Mouse (Mus musculus): ENCODE results near the gene Tinagl1. TPM values are rescaled to one million over a fixed set of nuclear protein-coding genes. Genes with fewer than 3 reads are reported as not detected.

Tinagl1 gene
- polyA plus RNA-seq, 1 experiment from 2014 or later: 26.1 TPM

GRCm38 (mm10) chr4:130198694-130199670 lies 24.1 kb upstream of the Tinagl1 start:
- no peaks in the 10 kb centered on the region for H3K36me3 ChIP-seq (ENCODE audit: control insufficient read depth, insufficient read depth, low read length)
- H3K27me3 ChIP-seq (ENCODE audit: control insufficient read depth, insufficient read depth, low read length): peaks cover 9% of the 10 kb centered on the region
- H3K27ac ChIP-seq (ENCODE audit: low read depth, low read length): no peak overlapping the region
- H3K4me3 ChIP-seq (ENCODE audit: low read length): peak overlapping the region; percentile 29
- peaks cover 7% of the 10 kb centered on the region for H3K4me1 ChIP-seq (ENCODE audit: control insufficient read depth, insufficient read depth, low read length)
- WGBS: 14% methylated on average over 35 of the region's 35 CpGs
- no peaks in the 10 kb centered on the region for H3K9me3 ChIP-seq (ENCODE audit: control insufficient read depth, low read length)
- ATAC-seq (ENCODE audit: low FRiP score, low TSS enrichment): peak; percentile 86
- H3K9ac ChIP-seq (ENCODE audit: low read depth, low read length): peak overlapping the region; percentile 38; the same call in 1 of the 2 replicates
- H3K4me2 ChIP-seq (replicated peaks; ENCODE audit: low read depth, low read length): peak overlapping the region; percentile 62

GRCm38 (mm10) chr4:130196542-130196941 lies 21.6 kb upstream of the Tinagl1 start:
- Histone ChIP-seq H3K27ac (ENCODE audit: low read depth, low read length) (no peak overlapping the region), H3K9me3 (ENCODE audit: control insufficient read depth, low read length) (no peaks in the 10 kb centered on the region), H3K36me3 (ENCODE audit: control insufficient read depth, insufficient read depth, low read length) (no peaks in the 10 kb centered on the region), H3K4me2 (replicated peaks; ENCODE audit: low read depth, low read length) (no peak overlapping the region), H3K4me1 (ENCODE audit: control insufficient read depth, insufficient read depth, low read length) (peaks cover 7% of the 10 kb centered on the region), H3K27me3 (ENCODE audit: control insufficient read depth, insufficient read depth, low read length) (peaks cover 9% of the 10 kb centered on the region), H3K9ac (ENCODE audit: low read depth, low read length) (no peak overlapping the region), H3K4me3 (ENCODE audit: low read length) (no peak overlapping the region)
- no peak for ATAC-seq (ENCODE audit: low FRiP score, low TSS enrichment)
- WGBS: 66% methylated on average over 8 of the region's 8 CpGs

DNA sequence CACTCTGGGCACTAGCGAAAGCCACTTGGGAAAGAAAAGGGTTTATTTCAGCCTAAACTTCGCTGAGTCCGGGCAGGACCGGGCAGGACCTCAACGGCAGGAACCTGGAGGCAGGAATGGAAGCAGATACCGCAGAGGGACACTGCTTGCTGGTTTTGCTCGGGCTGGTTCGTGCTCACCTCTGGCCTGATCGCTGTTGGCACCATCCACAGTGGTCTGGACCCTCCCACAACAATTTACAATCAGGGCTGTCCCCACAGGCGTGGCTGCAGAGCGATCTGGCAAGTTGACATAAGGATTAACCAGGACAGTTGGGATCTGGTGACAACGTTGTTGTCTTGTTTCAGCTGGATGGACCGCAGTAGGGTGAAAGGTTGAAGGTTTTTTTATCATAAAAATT lies 21.0 kb upstream of the Tinagl1 start:
- H3K9me3 ChIP-seq (ENCODE audit: control insufficient read depth, low read length): no peaks in the 10 kb centered on the region
- H3K9ac ChIP-seq (ENCODE audit: low read depth, low read length): no peak overlapping the region
- WGBS: 70% methylated on average over 13 of the region's 13 CpGs
- H3K4me2 ChIP-seq (replicated peaks; ENCODE audit: low read depth, low read length): no peak overlapping the region
- peaks cover 7% of the 10 kb centered on the region for H3K4me1 ChIP-seq (ENCODE audit: control insufficient read depth, insufficient read depth, low read length)
- peaks cover 9% of the 10 kb centered on the region for H3K27me3 ChIP-seq (ENCODE audit: control insufficient read depth, insufficient read depth, low read length)
- H3K36me3 ChIP-seq (ENCODE audit: control insufficient read depth, insufficient read depth, low read length): no peaks in the 10 kb centered on the region
- ATAC-seq (ENCODE audit: low FRiP score, low TSS enrichment): no peak
- no peak overlapping the region for H3K27ac ChIP-seq (ENCODE audit: low read depth, low read length)
- no peak overlapping the region for H3K4me3 ChIP-seq (ENCODE audit: low read length)

DNA sequence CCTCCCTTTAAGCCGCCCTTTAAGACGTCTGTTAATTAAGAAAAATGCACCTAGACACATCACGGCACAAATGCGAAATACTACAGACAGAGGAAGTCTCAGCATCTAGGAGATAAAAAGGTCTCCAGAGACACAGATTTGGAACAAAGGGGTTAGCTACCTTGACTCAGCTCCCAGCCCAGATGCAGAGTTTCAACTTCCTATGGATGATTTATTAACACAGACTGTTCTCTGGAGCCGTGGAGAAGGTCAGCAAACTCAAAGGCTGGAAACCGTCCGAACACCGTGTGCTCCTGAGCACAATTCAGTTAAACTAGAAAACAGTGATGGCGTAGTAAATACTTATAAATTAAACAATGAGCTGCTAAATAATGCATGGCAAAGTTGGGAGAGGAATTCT lies 17.3 kb upstream of the Tinagl1 start:
- H3K9ac ChIP-seq (ENCODE audit: low read depth, low read length): no peak overlapping the region
- no peak for ATAC-seq (ENCODE audit: low FRiP score, low TSS enrichment)
- H3K4me2 ChIP-seq (replicated peaks; ENCODE audit: low read depth, low read length): no peak overlapping the region
- H3K27me3 ChIP-seq (ENCODE audit: control insufficient read depth, insufficient read depth, low read length): no peaks in the 10 kb centered on the region
- no peak overlapping the region for H3K27ac ChIP-seq (ENCODE audit: low read depth, low read length)
- WGBS: 14% methylated on average over 9 of the region's 9 CpGs
- no peaks in the 10 kb centered on the region for H3K36me3 ChIP-seq (ENCODE audit: control insufficient read depth, insufficient read depth, low read length)
- H3K4me1 ChIP-seq (ENCODE audit: control insufficient read depth, insufficient read depth, low read length): no peaks in the 10 kb centered on the region
- no peak overlapping the region for H3K4me3 ChIP-seq (ENCODE audit: low read length)
- H3K9me3 ChIP-seq (ENCODE audit: control insufficient read depth, low read length): no peaks in the 10 kb centered on the region

DNA sequence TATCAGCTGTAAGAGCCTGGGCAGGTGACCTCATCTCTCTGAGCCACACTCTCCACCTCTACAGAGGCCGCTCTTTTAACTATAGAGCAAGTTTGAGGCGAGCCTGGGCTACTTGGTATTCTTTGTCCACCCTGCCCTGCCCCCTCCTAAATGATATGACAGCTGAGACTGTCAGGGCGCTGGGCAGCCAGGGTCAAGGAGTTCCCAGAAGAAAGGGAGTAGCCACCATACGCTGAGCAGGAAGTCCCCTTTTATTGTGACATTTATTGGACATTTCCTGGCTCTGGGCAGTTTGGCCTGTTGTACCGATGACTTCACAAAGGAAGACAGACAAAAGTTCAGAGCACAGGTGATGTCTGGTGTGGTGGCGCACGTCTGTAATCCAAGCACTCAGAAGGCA lies 14.7 kb upstream of the Tinagl1 start:
- H3K36me3 ChIP-seq (ENCODE audit: control insufficient read depth, insufficient read depth, low read length): no peaks in the 10 kb centered on the region
- H3K9me3 ChIP-seq (ENCODE audit: control insufficient read depth, low read length): no peaks in the 10 kb centered on the region
- no peak overlapping the region for H3K9ac ChIP-seq (ENCODE audit: low read depth, low read length)
- H3K27ac ChIP-seq (ENCODE audit: low read depth, low read length): no peak overlapping the region
- no peaks in the 10 kb centered on the region for H3K27me3 ChIP-seq (ENCODE audit: control insufficient read depth, insufficient read depth, low read length)
- no peaks in the 10 kb centered on the region for H3K4me1 ChIP-seq (ENCODE audit: control insufficient read depth, insufficient read depth, low read length)
- 52% methylated on average over 7 of the region's 7 CpGs for WGBS
- no peak overlapping the region for H3K4me2 ChIP-seq (replicated peaks; ENCODE audit: low read depth, low read length)
- 0 out of 2 replicates have a peak, but pooled peaks have one; percentile 21 for ATAC-seq (ENCODE audit: low FRiP score, low TSS enrichment)
- H3K4me3 ChIP-seq (ENCODE audit: low read length): no peak overlapping the region

GRCm38 (mm10) chr4:130188806-130189297 lies 13.9 kb upstream of the Tinagl1 start:
- Histone ChIP-seq H3K9ac (ENCODE audit: low read depth, low read length) (no peak overlapping the region), H3K9me3 (ENCODE audit: control insufficient read depth, low read length) (no peaks in the 10 kb centered on the region), H3K36me3 (ENCODE audit: control insufficient read depth, insufficient read depth, low read length) (no peaks in the 10 kb centered on the region), H3K4me1 (ENCODE audit: control insufficient read depth, insufficient read depth, low read length) (no peaks in the 10 kb centered on the region), H3K4me2 (replicated peaks; ENCODE audit: low read depth, low read length) (no peak overlapping the region; the same call in 1 of the 2 replicates), H3K4me3 (ENCODE audit: low read length) (no peak overlapping the region), H3K27me3 (ENCODE audit: control insufficient read depth, insufficient read depth, low read length) (no peaks in the 10 kb centered on the region), H3K27ac (ENCODE audit: low read depth, low read length) (no peak overlapping the region)
- ATAC-seq (ENCODE audit: low FRiP score, low TSS enrichment): peak; percentile 54
- WGBS: 4% methylated on average over 13 of the region's 13 CpGs

DNA sequence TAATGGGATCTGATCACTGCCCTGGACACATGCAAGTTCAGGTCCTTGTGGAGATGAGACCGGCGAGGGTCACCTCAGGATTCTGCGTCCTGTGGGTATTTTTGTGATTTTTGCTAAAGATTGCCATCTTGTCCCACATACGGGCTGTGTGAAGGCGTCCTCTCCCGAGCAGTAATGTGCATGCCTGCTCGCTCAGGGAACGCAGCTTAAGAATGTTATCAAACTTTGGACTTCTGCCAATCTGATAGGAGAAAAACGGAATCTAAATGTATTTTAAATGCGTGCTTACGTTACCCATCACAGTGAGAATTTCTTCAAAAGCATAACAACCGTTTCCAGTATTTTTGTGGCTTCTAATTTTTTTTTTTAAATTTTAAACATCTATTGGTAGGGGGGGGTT lies 12.0 kb upstream of the Tinagl1 start:
- WGBS: 71% methylated on average over 12 of the region's 12 CpGs
- Histone ChIP-seq H3K4me1 (ENCODE audit: control insufficient read depth, insufficient read depth, low read length) (no peaks in the 10 kb centered on the region), H3K9ac (ENCODE audit: low read depth, low read length) (no peak overlapping the region), H3K4me3 (ENCODE audit: low read length) (no peak overlapping the region), H3K4me2 (replicated peaks; ENCODE audit: low read depth, low read length) (no peak overlapping the region), H3K36me3 (ENCODE audit: control insufficient read depth, insufficient read depth, low read length) (no peaks in the 10 kb centered on the region), H3K27me3 (ENCODE audit: control insufficient read depth, insufficient read depth, low read length) (no peaks in the 10 kb centered on the region), H3K27ac (ENCODE audit: low read depth, low read length) (no peak overlapping the region), H3K9me3 (ENCODE audit: control insufficient read depth, low read length) (no peaks in the 10 kb centered on the region)
- ATAC-seq (ENCODE audit: low FRiP score, low TSS enrichment): no peak

- Histone ChIP-seq H3K4me1 (ENCODE audit: control insufficient read depth, insufficient read depth, low read length) (no peaks in the 10 kb centered on the region), H3K27me3 (ENCODE audit: control insufficient read depth, insufficient read depth, low read length) (no peaks in the 10 kb centered on the region), H3K36me3 (ENCODE audit: control insufficient read depth, insufficient read depth, low read length) (no peaks in the 10 kb centered on the region), H3K9me3 (ENCODE audit: control insufficient read depth, low read length) (no peaks in the 10 kb centered on the region), H3K4me3 (ENCODE audit: low read length) (no peak overlapping the region), H3K27ac (ENCODE audit: low read depth, low read length) (no peak overlapping the region), H3K9ac (ENCODE audit: low read depth, low read length) (no peak overlapping the region), H3K4me2 (replicated peaks; ENCODE audit: low read depth, low read length) (no peak overlapping the region)
- 85% methylated on average over 9 of the region's 9 CpGs for WGBS
- no peak for ATAC-seq (ENCODE audit: low FRiP score, low TSS enrichment)
Observed at GRCm38 (mm10) chr4:130186450-130186849, 11.5 kb upstream of the Tinagl1 start.

GRCm38 (mm10) chr4:130183879-130184278 lies 9.0 kb upstream of the Tinagl1 start:
- H3K4me2 ChIP-seq (replicated peaks; ENCODE audit: low read depth, low read length): no peak overlapping the region
- no peak for ATAC-seq (ENCODE audit: low FRiP score, low TSS enrichment)
- no peak overlapping the region for H3K9ac ChIP-seq (ENCODE audit: low read depth, low read length)
- no peak overlapping the region for H3K27ac ChIP-seq (ENCODE audit: low read depth, low read length)
- no peak overlapping the region for H3K4me3 ChIP-seq (ENCODE audit: low read length)
- no peaks in the 10 kb centered on the region for H3K27me3 ChIP-seq (ENCODE audit: control insufficient read depth, insufficient read depth, low read length)
- 91% methylated on average over 5 of the region's 5 CpGs for WGBS
- H3K9me3 ChIP-seq (ENCODE audit: control insufficient read depth, low read length): no peaks in the 10 kb centered on the region
- H3K36me3 ChIP-seq (ENCODE audit: control insufficient read depth, insufficient read depth, low read length): no peaks in the 10 kb centered on the region
- H3K4me1 ChIP-seq (ENCODE audit: control insufficient read depth, insufficient read depth, low read length): no peaks in the 10 kb centered on the region
